Mouse (Mus musculus) embryonic facial prominence, embryonic 15.5 days (tissue): ENCODE data around the gene Homer1. TPM values are rescaled to one million over a fixed set of nuclear protein-coding genes. Genes with fewer than 3 reads are reported as not detected.

ENCODE experiments used
- ATAC-seq: fragments of 200-750 bp; cut with Nextera tagmentation; 2 replicates; pipeline ENCODE4 v1.8.0; 2017; ENCODE audit warnings: low read depth, moderate TSS enrichment; ENCODE audit not compliant: insufficient number of reproducible peaks, low FRiP score, low TSS enrichment
- H3K27ac ChIP-seq: fragments of 300-500 bp; sonication (generic); replicated peaks from 2 replicates; pipeline ENCODE4 v1.5.1; 2015; ENCODE audit warnings: mild to moderate bottlenecking, inconsistent platforms
- H3K27me3 ChIP-seq: fragments of 300-500 bp; sonication (generic); 2 replicates; pipeline ENCODE4 v1.6.1; 2015; ENCODE audit warnings: inconsistent platforms
- H3K36me3 ChIP-seq: fragments of 300-500 bp; sonication (generic); 2 replicates; pipeline ENCODE4 v1.6.1; 2015; ENCODE audit warnings: mild to moderate bottlenecking, inconsistent platforms
- H3K4me1 ChIP-seq: fragments of 300-500 bp; sonication (generic); 2 replicates; pipeline ENCODE4 v1.6.1; 2015; ENCODE audit warnings: inconsistent platforms
- H3K4me2 ChIP-seq: fragments of 300-500 bp; sonication (generic); replicated peaks from 2 replicates; pipeline ENCODE4 v1.6.1; 2015; ENCODE audit warnings: mild to moderate bottlenecking, inconsistent platforms
- H3K4me3 ChIP-seq: fragments of 300-500 bp; sonication (generic); replicated peaks from 2 replicates; pipeline ENCODE4 v1.5.1; 2015; ENCODE audit warnings: mild to moderate bottlenecking, inconsistent platforms
- H3K9ac ChIP-seq: fragments of 300-500 bp; sonication (generic); 2 replicates; pipeline ENCODE4 v1.6.1; 2015; ENCODE audit warnings: inconsistent platforms
- H3K9me3 ChIP-seq: fragments of 300-500 bp; sonication (generic); replicated peaks from 2 replicates; pipeline ENCODE4 v1.6.1; 2016; ENCODE audit warnings: inconsistent platforms
- WGBS: fragments of 180-500 bp; shearing (Covaris S2); methylation state at CpG from one replicate; pipeline ENCODE4 v1.1.7; 2015; 5-methylcytosine and 5-hydroxymethylcytosine counted together
- polyA plus RNA-seq: library from polyadenylated mRNA; unstranded; fragments of >200 nt; fragmentation: Nextera tagmentation; extraction: Ambion mirVana; gene quantifications from 2 replicates; pipeline ENCODE4 v1.2.1, GENCODE M21; 2015

Homer1 gene
- polyA plus RNA-seq, 1 experiment from 2014 or later, result 5.9 TPM

GRCm38 (mm10) chr13:93406855-93407254 lies 107.4 kb downstream of the Homer1 start:
- Histone ChIP-seq H3K27me3 (no peaks in the 10 kb centered on the region), H3K4me3 (no peak overlapping the region), H3K9ac (no peak overlapping the region), H3K4me1 (no peaks in the 10 kb centered on the region), H3K9me3 (no peaks in the 10 kb centered on the region), H3K36me3 (no peaks in the 10 kb centered on the region), H3K27ac (no peak overlapping the region), H3K4me2 (no peak overlapping the region)
- no peak for ATAC-seq
- 85% methylated on average over 5 of the region's 5 CpGs for WGBS

- no peaks in the 10 kb centered on the region for H3K9me3 ChIP-seq
- no peaks in the 10 kb centered on the region for H3K27me3 ChIP-seq
- H3K27ac ChIP-seq, result no peak overlapping the region
- no peak overlapping the region for H3K4me3 ChIP-seq
- no peak overlapping the region for H3K4me2 ChIP-seq
- H3K36me3 ChIP-seq, result no peaks in the 10 kb centered on the region
- no peak for ATAC-seq
- WGBS, result 78% methylated on average over 4 of the region's 4 CpGs
- no peaks in the 10 kb centered on the region for H3K4me1 ChIP-seq
- H3K9ac ChIP-seq, result no peak overlapping the region
Measured at GRCm38 (mm10) chr13:93410343-93410742, 110.9 kb downstream of the Homer1 start.

GRCm38 (mm10) chr13:93415055-93415454 lies 115.6 kb downstream of the Homer1 start:
- no peak for ATAC-seq
- WGBS, result 89% methylated on average over 5 of the region's 5 CpGs
- no peaks in the 10 kb centered on the region for H3K9me3 ChIP-seq
- no peaks in the 10 kb centered on the region for H3K4me1 ChIP-seq
- no peak overlapping the region for H3K4me3 ChIP-seq
- no peak overlapping the region for H3K27ac ChIP-seq
- no peaks in the 10 kb centered on the region for H3K36me3 ChIP-seq
- H3K27me3 ChIP-seq, result no peaks in the 10 kb centered on the region
- H3K9ac ChIP-seq, result no peak overlapping the region
- no peak overlapping the region for H3K4me2 ChIP-seq

GRCm38 (mm10) chr13:93418292-93418691 lies 118.9 kb downstream of the Homer1 start:
- Histone ChIP-seq H3K4me2 (no peak overlapping the region), H3K4me1 (no peaks in the 10 kb centered on the region), H3K9me3 (no peaks in the 10 kb centered on the region), H3K27me3 (no peaks in the 10 kb centered on the region), H3K4me3 (no peak overlapping the region), H3K36me3 (no peaks in the 10 kb centered on the region), H3K27ac (no peak overlapping the region), H3K9ac (no peak overlapping the region)
- no peak for ATAC-seq
- WGBS, result 85% methylated on average over 2 of the region's 2 CpGs

GRCm38 (mm10) chr13:93419779-93420178 lies 120.3 kb downstream of the Homer1 start:
- H3K27me3 ChIP-seq, result no peaks in the 10 kb centered on the region
- 79% methylated on average over 2 of the region's 2 CpGs for WGBS
- no peak overlapping the region for H3K4me3 ChIP-seq
- no peaks in the 10 kb centered on the region for H3K4me1 ChIP-seq
- H3K9ac ChIP-seq, result no peak overlapping the region
- ATAC-seq, result no peak
- no peaks in the 10 kb centered on the region for H3K9me3 ChIP-seq
- no peaks in the 10 kb centered on the region for H3K36me3 ChIP-seq
- H3K4me2 ChIP-seq, result no peak overlapping the region
- no peak overlapping the region for H3K27ac ChIP-seq

GRCm38 (mm10) chr13:93423224-93423623 lies 123.8 kb downstream of the Homer1 start:
- WGBS, result 48% methylated on average over 2 of the region's 2 CpGs
- no peaks in the 10 kb centered on the region for H3K4me1 ChIP-seq
- no peak overlapping the region for H3K27ac ChIP-seq
- no peaks in the 10 kb centered on the region for H3K27me3 ChIP-seq
- H3K36me3 ChIP-seq, result no peaks in the 10 kb centered on the region
- H3K9me3 ChIP-seq, result no peaks in the 10 kb centered on the region
- H3K4me2 ChIP-seq, result no peak overlapping the region
- no peak overlapping the region for H3K4me3 ChIP-seq
- ATAC-seq, result no peak
- H3K9ac ChIP-seq, result no peak overlapping the region

GRCm38 (mm10) chr13:93427920-93428876 lies 128.8 kb downstream of the Homer1 start:
- Histone ChIP-seq H3K9ac (no peak overlapping the region), H3K4me2 (no peak overlapping the region), H3K4me1 (no peaks in the 10 kb centered on the region), H3K27me3 (no peaks in the 10 kb centered on the region), H3K27ac (no peak overlapping the region), H3K4me3 (no peak overlapping the region), H3K36me3 (0 out of 2 replicates have a peak, but pooled peaks cover 3% of the 10 kb centered on the region), H3K9me3 (no peaks in the 10 kb centered on the region)
- 87% methylated on average over 5 of the region's 5 CpGs for WGBS
- ATAC-seq, result no peak

GRCm38 (mm10) chr13:93429205-93429604 lies 129.8 kb downstream of the Homer1 start:
- H3K36me3 ChIP-seq, result 0 out of 2 replicates have a peak, but pooled peaks cover 8% of the 10 kb centered on the region
- H3K9ac ChIP-seq, result no peak overlapping the region
- ATAC-seq, result no peak
- no peaks in the 10 kb centered on the region for H3K9me3 ChIP-seq
- H3K4me2 ChIP-seq, result no peak overlapping the region
- no peak overlapping the region for H3K4me3 ChIP-seq
- no peaks in the 10 kb centered on the region for H3K4me1 ChIP-seq
- H3K27ac ChIP-seq, result no peak overlapping the region
- 91% methylated on average over 1 of the region's 1 CpGs for WGBS
- no peaks in the 10 kb centered on the region for H3K27me3 ChIP-seq

GRCm38 (mm10) chr13:93440167-93440566 lies 140.7 kb downstream of the Homer1 start:
- no peaks in the 10 kb centered on the region for H3K27me3 ChIP-seq
- H3K36me3 ChIP-seq, result peaks cover 37% of the 10 kb centered on the region
- H3K9ac ChIP-seq, result no peak overlapping the region
- H3K9me3 ChIP-seq, result no peaks in the 10 kb centered on the region
- no peak overlapping the region for H3K27ac ChIP-seq
- no peaks in the 10 kb centered on the region for H3K4me1 ChIP-seq
- peak; percentile 77 for ATAC-seq
- H3K4me2 ChIP-seq, result no peak overlapping the region
- WGBS, result 95% methylated on average over 3 of the region's 3 CpGs
- H3K4me3 ChIP-seq, result no peak overlapping the region

GRCm38 (mm10) chr13:93453275-93453674 lies 153.8 kb downstream of the Homer1 start:
- no peaks in the 10 kb centered on the region for H3K9me3 ChIP-seq
- no peak overlapping the region for H3K9ac ChIP-seq
- ATAC-seq, result no peak
- H3K4me1 ChIP-seq, result no peaks in the 10 kb centered on the region
- no peak overlapping the region for H3K4me3 ChIP-seq
- WGBS, result 87% methylated on average over 6 of the region's 6 CpGs
- H3K36me3 ChIP-seq, result peaks cover 26% of the 10 kb centered on the region
- H3K27ac ChIP-seq, result no peak overlapping the region
- H3K27me3 ChIP-seq, result no peaks in the 10 kb centered on the region
- no peak overlapping the region for H3K4me2 ChIP-seq
